Mouse (Mus musculus) limb, embryonic 12.5 days (tissue): ENCODE data around the gene Cnga1. TPM values are rescaled to one million over a fixed set of nuclear protein-coding genes. Genes with fewer than 3 reads are reported as not detected.
"Not testable (repeated sequence)": the region's sequence is repeated elsewhere in the genome, so short reads cannot be mapped to it uniquely, and the experiment has no call there.

Source experiments
- ATAC-seq: fragments of 200-750 bp; cut with Nextera tagmentation; 2 replicates; pipeline ENCODE4 v1.8.0; 2017; ENCODE audit warnings: low read depth, moderate TSS enrichment; ENCODE audit not compliant: insufficient number of reproducible peaks, insufficient read depth, low FRiP score, low TSS enrichment
- H3K27ac ChIP-seq: fragments of 300-500 bp; sonication (generic); 2 replicates; pipeline ENCODE4 v1.5.1; 2016; ENCODE audit warnings: mild to moderate bottlenecking, moderate library complexity
- H3K27me3 ChIP-seq: fragments of 300-500 bp; sonication (generic); 2 replicates; pipeline ENCODE4 v1.6.1; 2016; ENCODE audit warnings: mild to moderate bottlenecking, moderate library complexity
- H3K36me3 ChIP-seq: fragments of 300-500 bp; sonication (generic); 2 replicates; pipeline ENCODE4 v1.6.1; 2016; ENCODE audit warnings: mild to moderate bottlenecking, moderate library complexity
- H3K4me1 ChIP-seq: fragments of 300-500 bp; sonication (generic); replicated peaks from 2 replicates; pipeline ENCODE4 v1.6.1; 2016
- H3K4me2 ChIP-seq: fragments of 300-500 bp; sonication (generic); 2 replicates; pipeline ENCODE4 v1.6.1; 2016; ENCODE audit warnings: mild to moderate bottlenecking, moderate library complexity
- H3K4me3 ChIP-seq: fragments of 300-500 bp; sonication (generic); replicated peaks from 2 replicates; pipeline ENCODE4 v1.5.1; 2016; ENCODE audit warnings: mild to moderate bottlenecking
- H3K9ac ChIP-seq: fragments of 300-500 bp; sonication (generic); replicated peaks from 2 replicates; pipeline ENCODE4 v1.6.1; 2016; ENCODE audit warnings: mild to moderate bottlenecking, moderate library complexity
- H3K9me3 ChIP-seq: fragments of 300-500 bp; sonication (generic); 2 replicates; pipeline ENCODE4 v1.6.1; 2016; ENCODE audit warnings: mild to moderate bottlenecking, moderate library complexity
- WGBS: fragments of 180-500 bp; shearing (Covaris S2); methylation state at CpG from one replicate; pipeline ENCODE4 v1.1.7; 2016; 5-methylcytosine and 5-hydroxymethylcytosine counted together
- polyA plus RNA-seq: library from polyadenylated mRNA; unstranded; fragments of >200 nt; fragmentation: Nextera tagmentation; extraction: Ambion mirVana; gene quantifications from 2 replicates; pipeline ENCODE4 v1.2.1, GENCODE M21; 2016

The Cnga1 gene
- polyA plus RNA-seq, 1 experiment from 2014 or later = not detected

DNA sequence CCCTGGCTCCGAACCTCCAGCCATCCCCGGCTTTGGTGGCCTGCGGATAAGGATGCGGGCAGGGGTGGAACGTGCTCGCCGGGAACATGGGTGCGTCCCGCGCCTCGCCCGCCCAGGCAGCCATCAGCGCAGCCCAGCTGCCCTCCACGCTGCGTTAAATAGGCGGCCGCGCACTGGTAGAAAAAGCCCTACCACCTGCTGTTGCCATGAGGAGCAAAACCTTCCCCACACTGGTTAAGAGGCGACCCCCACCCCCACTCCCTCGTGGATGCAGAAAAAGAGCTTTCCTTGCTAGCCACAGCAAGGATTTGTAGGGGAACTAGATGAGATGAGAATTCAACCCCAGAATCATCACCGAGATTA is 63.1 kb downstream of the Cnga1 start, which contains the start of gene Zar1:
Gene Zar1, minus strand, starts transcription at position 285 of the 363 bp plus-strand sequence.
- H3K4me1 ChIP-seq, H3K9me3 ChIP-seq, H3K27ac ChIP-seq, H3K36me3 ChIP-seq: not testable (repeated sequence)
- Histone ChIP-seq H3K9ac (peak within 1 kb of the TSS; percentile 56), H3K27me3 (peaks cover 34% of the 10 kb centered on the region), H3K4me3 (peak within 1 kb of the TSS; percentile 47), H3K4me2 (peak within 1 kb of the TSS; percentile 74)
- 12% methylated on average over 20 of the region's 21 CpGs for WGBS
- 0 out of 2 replicates have a peak, but pooled peaks have one; percentile 41 for ATAC-seq

DNA sequence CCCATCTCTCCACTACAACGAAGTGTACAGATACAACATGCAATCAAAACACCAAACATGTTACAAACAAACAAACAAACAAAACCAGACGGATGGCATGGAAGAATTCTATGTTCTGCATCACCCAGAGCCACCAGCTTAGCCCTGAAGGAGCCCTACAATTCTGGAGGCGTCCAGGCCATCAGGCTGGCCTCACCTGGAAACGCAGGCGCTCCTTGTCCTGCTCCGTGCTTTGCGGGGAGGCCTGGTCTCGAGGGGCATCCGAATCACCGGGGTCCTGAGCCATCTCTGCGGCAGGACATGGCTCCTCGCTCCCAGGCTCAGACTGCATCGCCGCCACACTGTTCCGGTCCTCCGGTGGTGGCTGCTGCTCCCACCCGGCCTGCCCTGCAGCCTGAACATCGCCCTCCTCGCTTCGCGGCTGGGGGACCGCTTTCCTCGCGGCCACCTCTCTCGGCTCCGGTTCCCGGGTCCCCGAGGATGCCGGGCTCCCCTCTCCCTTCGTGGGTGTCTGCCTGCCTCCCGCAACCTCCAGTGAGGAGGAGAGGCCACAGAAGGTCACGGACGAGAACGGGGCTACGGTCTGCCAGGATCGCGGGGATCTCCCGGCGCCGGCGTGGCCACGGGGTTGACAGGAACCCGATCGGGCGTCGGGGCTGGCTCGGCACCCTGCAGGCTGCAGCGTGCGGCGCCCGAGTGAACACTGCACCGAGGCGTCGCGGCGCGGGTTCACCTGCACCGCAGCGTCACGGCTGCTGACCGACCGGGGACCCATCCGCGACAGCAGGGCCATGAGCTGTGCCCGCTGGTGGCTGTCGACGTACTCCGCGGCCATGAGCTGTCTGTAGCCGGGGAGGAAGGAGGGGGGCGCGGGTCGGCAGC is 63.7 kb downstream of the Cnga1 start:
- ATAC-seq = peak; percentile 53
- H3K27me3 ChIP-seq = peaks cover 30% of the 10 kb centered on the region
- not testable (repeated sequence) for H3K9me3 ChIP-seq, H3K27ac ChIP-seq, H3K36me3 ChIP-seq, H3K4me1 ChIP-seq
- H3K4me2 ChIP-seq = peak overlapping the region; percentile 74
- peak overlapping the region; percentile 47 for H3K4me3 ChIP-seq
- peak overlapping the region; percentile 56 for H3K9ac ChIP-seq
- WGBS = 4% methylated on average over 69 of the region's 73 CpGs

DNA sequence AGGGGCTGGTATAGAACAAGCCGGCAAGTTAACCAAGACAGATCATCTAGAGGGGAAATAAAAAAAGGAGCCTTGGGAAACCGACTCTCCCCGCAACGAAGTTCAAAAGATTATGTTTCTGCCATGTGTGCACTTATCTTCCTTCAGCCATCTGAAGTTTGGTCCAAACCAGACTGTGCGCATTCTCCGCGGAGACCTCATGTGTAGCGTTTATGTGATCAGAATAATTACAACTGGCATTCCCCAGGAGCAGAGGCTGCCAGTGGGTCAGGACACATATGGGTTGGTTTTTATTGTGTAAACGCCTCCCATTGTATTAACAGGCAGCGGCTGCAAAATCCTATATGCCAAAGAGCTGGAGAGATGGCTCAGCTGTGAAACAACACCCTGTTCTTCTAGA is 64.5 kb downstream of the Cnga1 start:
- H3K9me3 ChIP-seq, H3K27ac ChIP-seq, ATAC-seq, H3K4me1 ChIP-seq, H3K36me3 ChIP-seq, H3K9ac ChIP-seq, H3K4me3 ChIP-seq: not testable (repeated sequence)
- Histone ChIP-seq H3K4me2 (peak overlapping the region; percentile 74; the same call in 1 of the 2 replicates), H3K27me3 (peaks cover 30% of the 10 kb centered on the region)
- WGBS = 35% methylated on average over 10 of the region's 10 CpGs

DNA sequence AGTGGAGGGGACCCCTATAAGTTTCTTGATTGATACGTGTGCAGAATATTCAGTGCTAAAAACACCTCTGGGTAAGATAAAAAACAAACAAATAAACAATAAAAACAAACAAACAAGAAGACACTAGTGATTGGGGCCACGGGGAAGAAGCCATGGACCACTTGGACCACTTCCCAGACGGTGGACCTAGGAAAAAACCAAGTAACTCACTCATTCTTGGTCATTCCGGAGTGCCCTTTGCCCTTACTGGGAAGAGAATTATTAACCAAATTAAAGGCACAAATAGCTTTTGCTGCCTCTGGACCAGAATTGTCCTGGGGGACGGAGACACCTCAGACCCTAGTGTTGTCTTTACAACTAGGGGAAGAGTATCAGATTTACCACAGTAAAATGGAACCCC is 78.5 kb downstream of the Cnga1 start:
- no peak overlapping the region for H3K9ac ChIP-seq
- H3K36me3 ChIP-seq = no peaks in the 10 kb centered on the region
- H3K4me2 ChIP-seq = no peak overlapping the region
- 90% methylated on average over 5 of the region's 5 CpGs for WGBS
- no peaks in the 10 kb centered on the region for H3K4me1 ChIP-seq
- peaks cover 4% of the 10 kb centered on the region; the same call in 1 of the 2 replicates for H3K9me3 ChIP-seq
- no peak overlapping the region for H3K27ac ChIP-seq
- no peak overlapping the region for H3K4me3 ChIP-seq
- H3K27me3 ChIP-seq = no peaks in the 10 kb centered on the region
- no peak for ATAC-seq

DNA sequence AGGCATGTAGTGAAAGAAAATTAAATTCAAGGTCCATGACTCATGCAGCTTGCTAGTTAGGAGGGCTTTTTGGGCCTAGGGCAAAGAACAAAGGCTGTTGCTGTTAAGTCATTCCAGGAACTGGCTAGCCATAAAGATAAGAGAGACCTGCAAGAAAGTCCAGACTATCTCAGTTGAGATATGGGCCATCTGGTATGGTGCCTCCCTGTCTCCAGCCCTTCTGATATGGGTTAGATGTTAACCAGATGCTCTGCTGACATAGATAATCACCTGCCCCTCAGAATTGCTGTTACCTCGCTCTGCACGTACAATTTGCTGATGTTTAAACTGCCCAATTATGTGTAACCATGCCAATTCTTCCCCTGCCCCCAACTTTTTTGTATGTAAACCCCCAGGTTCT is 80.9 kb downstream of the Cnga1 start:
- not testable (repeated sequence) for H3K4me3 ChIP-seq, H3K4me2 ChIP-seq, H3K4me1 ChIP-seq, ATAC-seq, H3K9ac ChIP-seq, H3K27me3 ChIP-seq, H3K36me3 ChIP-seq, H3K27ac ChIP-seq, H3K9me3 ChIP-seq
- WGBS = 74% methylated on average over 2 of the region's 2 CpGs

DNA sequence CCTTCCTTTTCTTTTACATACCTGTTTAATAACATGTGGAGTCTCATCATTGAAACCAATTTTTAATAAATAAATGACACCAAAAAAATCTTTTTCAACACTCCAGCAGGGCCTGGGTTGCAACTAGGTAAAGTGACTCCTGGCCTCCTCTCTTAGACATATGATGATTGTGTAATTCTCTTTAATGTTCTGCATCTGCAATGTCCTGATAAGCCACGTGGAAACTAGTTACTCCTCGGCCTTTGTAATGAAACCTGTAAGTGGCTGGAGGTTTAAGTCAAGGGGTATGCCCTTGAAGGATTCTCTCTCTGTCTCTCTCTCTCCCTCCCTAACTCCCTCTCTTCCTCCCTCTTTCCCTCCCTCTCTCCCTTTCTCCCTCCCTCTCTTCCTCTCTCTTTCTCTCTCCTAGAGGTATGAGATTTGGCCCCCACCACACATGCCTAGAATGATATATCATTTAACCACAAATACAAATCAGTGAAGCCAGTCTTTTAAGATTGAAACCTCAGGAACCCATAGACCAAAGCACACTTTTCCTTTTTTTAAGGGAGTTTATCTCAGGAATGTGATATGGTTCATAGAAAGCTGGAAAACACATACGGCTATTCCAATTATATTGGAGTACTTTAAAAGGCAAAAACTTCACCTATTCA is 83.0 kb downstream of the Cnga1 start:
- Histone ChIP-seq H3K36me3 (no peaks in the 10 kb centered on the region), H3K9ac (no peak overlapping the region), H3K27me3 (no peaks in the 10 kb centered on the region), H3K4me2 (no peak overlapping the region), H3K27ac (no peak overlapping the region), H3K4me1 (peaks cover 6% of the 10 kb centered on the region; the same call in 1 of the 2 replicates), H3K9me3 (no peaks in the 10 kb centered on the region), H3K4me3 (no peak overlapping the region)
- no peak for ATAC-seq
- WGBS = 78% methylated on average over 3 of the region's 3 CpGs

DNA sequence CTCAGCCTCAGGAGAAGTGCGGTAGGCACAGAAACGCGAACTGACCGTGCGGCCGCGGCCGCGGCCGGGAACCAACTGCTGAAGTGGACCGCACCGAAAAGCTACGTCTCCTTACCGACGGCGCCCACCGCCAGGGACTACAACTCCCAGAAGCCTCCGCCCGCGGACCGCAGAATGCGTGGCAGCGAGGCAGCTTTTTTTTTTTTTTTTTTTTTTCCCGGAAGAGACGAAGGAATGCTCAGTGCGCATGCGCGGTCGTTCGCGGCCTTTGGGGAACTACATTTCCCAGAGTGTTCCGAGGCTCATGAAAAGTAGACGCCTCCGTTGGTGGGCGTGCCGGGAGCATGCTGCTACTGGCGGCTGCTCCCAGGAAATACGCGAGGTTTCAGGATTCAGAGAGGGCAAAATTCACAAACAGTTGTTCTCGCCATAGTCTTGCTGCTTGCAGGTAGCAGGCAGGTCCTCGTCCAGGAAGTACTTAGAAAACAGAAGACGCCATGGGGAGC is 84.5 kb downstream of the Cnga1 start, which contains the start of gene Nfxl1:
Gene Nfxl1, minus strand, starts transcription at position 141 of the 506 bp plus-strand sequence.
- H3K9me3 ChIP-seq = no peaks in the 10 kb centered on the region
- no peaks in the 10 kb centered on the region for H3K27me3 ChIP-seq
- H3K4me3 ChIP-seq = peak within 1 kb of the TSS; percentile 66
- H3K4me1 ChIP-seq = peaks cover 6% of the 10 kb centered on the region; the same call in 1 of the 2 replicates
- peak within 1 kb of the TSS; percentile 80 for H3K9ac ChIP-seq
- peak within 1 kb of the TSS; percentile 62 for H3K4me2 ChIP-seq
- H3K27ac ChIP-seq = peak within 1 kb of the TSS; percentile 78
- peak; percentile 95 for ATAC-seq
- peaks cover 6% of the 10 kb centered on the region; the same call in 1 of the 2 replicates for H3K36me3 ChIP-seq
- WGBS = under 1% methylated on average over 42 of the region's 42 CpGs

DNA sequence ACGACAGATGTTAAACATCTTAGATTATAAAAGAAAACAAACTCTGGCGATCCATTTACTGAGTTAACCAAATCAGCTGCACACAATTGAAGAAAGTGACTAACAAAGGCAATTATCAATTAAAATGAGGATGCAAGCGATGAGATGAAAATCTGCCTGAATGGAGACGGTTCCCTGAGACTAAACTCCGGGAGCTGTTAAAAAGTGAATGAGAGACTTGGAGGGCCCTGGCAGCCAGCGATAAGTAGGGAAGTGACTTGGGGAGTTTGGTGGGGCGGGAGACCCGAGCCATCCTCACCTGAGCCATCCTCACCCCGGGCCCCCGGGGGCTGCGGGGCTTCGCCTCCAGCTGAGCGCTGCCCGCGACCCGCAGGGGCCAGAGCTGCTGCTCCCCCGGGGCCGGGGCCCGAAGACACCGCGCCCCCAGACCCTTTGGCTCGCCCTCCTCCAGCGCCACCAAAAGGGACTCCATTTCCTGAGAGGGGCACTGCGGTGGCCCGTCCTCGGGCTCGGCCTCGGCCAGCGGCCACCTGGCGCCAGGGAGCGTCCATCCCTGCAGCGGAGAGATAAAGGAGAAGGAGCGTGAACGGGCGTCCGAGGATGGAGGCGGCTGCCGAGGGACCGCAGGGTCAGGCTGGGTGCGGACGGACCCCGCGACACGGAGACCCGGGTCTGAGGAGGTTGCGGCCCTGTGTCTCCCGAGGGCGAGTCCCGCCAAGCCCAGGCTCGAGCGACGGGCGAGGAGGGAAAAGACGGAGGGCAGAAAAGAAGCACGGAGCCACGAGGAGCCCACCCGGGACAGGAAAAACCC is 85.2 kb downstream of the Cnga1 start:
- peak overlapping the region; percentile 66 for H3K4me3 ChIP-seq
- H3K9ac ChIP-seq = peak overlapping the region; percentile 80
- peaks cover 6% of the 10 kb centered on the region; the same call in 1 of the 2 replicates for H3K4me1 ChIP-seq
- ATAC-seq = peak; percentile 74
- under 1% methylated on average over 57 of the region's 57 CpGs for whole genome bisulfite sequencing
- peaks cover 8% of the 10 kb centered on the region; the same call in 1 of the 2 replicates for H3K36me3 ChIP-seq
- H3K27me3 ChIP-seq = no peaks in the 10 kb centered on the region
- H3K27ac ChIP-seq = peak overlapping the region; percentile 78
- no peaks in the 10 kb centered on the region for H3K9me3 ChIP-seq
- H3K4me2 ChIP-seq = peak overlapping the region; percentile 62

GRCm38 (mm10) chr5:72556245-72556644 is 87.8 kb downstream of the Cnga1 start:
- H3K4me2 ChIP-seq = no peak overlapping the region
- ATAC-seq = no peak
- peaks cover 6% of the 10 kb centered on the region; the same call in 1 of the 2 replicates for H3K4me1 ChIP-seq
- no peak overlapping the region for H3K27ac ChIP-seq
- WGBS = 90% methylated on average over 3 of the region's 3 CpGs
- no peaks in the 10 kb centered on the region for H3K9me3 ChIP-seq
- H3K27me3 ChIP-seq = no peaks in the 10 kb centered on the region
- no peak overlapping the region for H3K4me3 ChIP-seq
- peaks cover 25% of the 10 kb centered on the region for H3K36me3 ChIP-seq
- no peak overlapping the region for H3K9ac ChIP-seq
